ENCODE assay signal across 9 mouse cellular contexts in genomic region chr1:192798212-192799164, GRCm38 (mm10). TPM values are rescaled to one million over a fixed set of nuclear protein-coding genes. Genes with fewer than 3 reads are reported as not detected.
A peak's percentile ranks its signal among the peaks of the same experiment; 100 is the strongest.
DNase-seq lines count a peak whose midpoint lies in the region; ATAC-seq lines count a peak whose summit lies in the region.
"Had no signal": no experiment of that assay in that cellular context is flagged by ENCODE, and none has a peak within 500 bp of the region (broad histone marks: within the 10 kb centered on the region; RNA-seq: fewer than 3 reads in every experiment).

No protein-coding gene starts in this region.

- no peak overlapping the region for H3K4me3 ChIP-seq in lung, embryonic 15.5 days
- no peak overlapping the region for H3K4me3 ChIP-seq in intestine, embryonic 15.5 days (replicated peaks)
- no peak overlapping the region for H3K4me3 ChIP-seq in stomach, embryonic 14.5 days (ENCODE audit: low read depth, low read length)

- H3K9ac ChIP-seq in lung, embryonic 15.5 days: no peak overlapping the region
- H3K9ac ChIP-seq in intestine, embryonic 15.5 days: no peak overlapping the region
- no peak overlapping the region for H3K9ac ChIP-seq in stomach, embryonic 14.5 days (replicated peaks; ENCODE audit: low read depth, low read length)

- H3K4me1 ChIP-seq in lung, embryonic 15.5 days: peaks cover 41% of the 10 kb centered on the region
- peaks cover 14% of the 10 kb centered on the region for H3K4me1 ChIP-seq in intestine, embryonic 15.5 days (replicated peaks)
- H3K4me1 ChIP-seq in stomach, embryonic 14.5 days (ENCODE audit: control insufficient read depth, insufficient read depth, low read length): peaks cover 30% of the 10 kb centered on the region

- WGBS in lung, embryonic 15.5 days: 35% methylated on average over 16 of the region's 16 CpGs
- 56% methylated on average over 16 of the region's 16 CpGs for WGBS in intestine, embryonic 15.5 days
- WGBS in stomach, embryonic 14.5 days: 58% methylated on average over 16 of the region's 16 CpGs

- DNase-seq in lung, adult 18-20 months: no peak
- DNase-seq in gastrocnemius, postnatal 14 days: peak; percentile 87
- DNase-seq in Muller cell, postnatal 12 days (ENCODE audit: inconsistent ontology term): no peak
- no peak for DNase-seq in left cerebral cortex, postnatal 36 days (ENCODE audit: low spot score in 2 of 2)
- no peak for DNase-seq in layer of hippocampus, postnatal 36 days

- H3K36me3 ChIP-seq in lung, embryonic 15.5 days: no peaks in the 10 kb centered on the region
- no peaks in the 10 kb centered on the region for H3K36me3 ChIP-seq in intestine, embryonic 15.5 days
- no peaks in the 10 kb centered on the region for H3K36me3 ChIP-seq in stomach, embryonic 14.5 days (ENCODE audit: control insufficient read depth, insufficient read depth, low read length)

- peak overlapping the region; percentile 80 for H3K27ac ChIP-seq in lung, embryonic 15.5 days
- peak overlapping the region; percentile 71 for H3K27ac ChIP-seq in intestine, embryonic 15.5 days
- peak overlapping the region; percentile 77 for H3K27ac ChIP-seq in stomach, embryonic 14.5 days (ENCODE audit: low read length)

- ATAC-seq in lung, embryonic 15.5 days (ENCODE audit: borderline replicate concordance, extremely low read depth, low FRiP score, low TSS enrichment): peak; percentile 77
- peak; percentile 57 for ATAC-seq in intestine, embryonic 15.5 days
- peak; percentile 48; the same call in 1 of the 2 replicates for ATAC-seq in stomach, embryonic 14.5 days (ENCODE audit: insufficient number of reproducible peaks, insufficient read depth, low FRiP score, low read depth)

- no peak overlapping the region for H3K4me2 ChIP-seq in lung, embryonic 15.5 days
- no peak overlapping the region for H3K4me2 ChIP-seq in intestine, embryonic 15.5 days (replicated peaks)
- H3K4me2 ChIP-seq in stomach, embryonic 14.5 days (replicated peaks; ENCODE audit: low read depth, low read length): no peak overlapping the region

- intact Hi-C loops in gastrocnemius, postnatal 14 days (cut with DNase I; ENCODE audit: low total_unique reads): no loop called here
- intact Hi-C loops in left cerebral cortex, postnatal 36 days (cut with DNase I): no loop called here

- no peaks in the 10 kb centered on the region for H3K27me3 ChIP-seq in lung, embryonic 15.5 days
- no peaks in the 10 kb centered on the region for H3K27me3 ChIP-seq in intestine, embryonic 15.5 days (replicated peaks)
- H3K27me3 ChIP-seq in stomach, embryonic 14.5 days (ENCODE audit: control insufficient read depth, insufficient read depth, low read length): no peaks in the 10 kb centered on the region

- no peaks in the 10 kb centered on the region for H3K9me3 ChIP-seq in lung, embryonic 15.5 days
- H3K9me3 ChIP-seq in intestine, embryonic 15.5 days: no peaks in the 10 kb centered on the region
- H3K9me3 ChIP-seq in stomach, embryonic 14.5 days (ENCODE audit: control insufficient read depth, low read depth, low read length): peaks cover 5% of the 10 kb centered on the region; the same call in 1 of the 2 replicates

RNA-seq across cellular contexts. Expression of gene Hhat, which starts 27.5 kb away (rescaled TPM):
- polyA plus RNA-seq in lung, embryonic 15.5 days (2015; fragmentation: Nextera tagmentation; extraction: Ambion mirVana): 10.7 TPM in 2 replicates
- 1 to 10 TPM; 1.4 to 2.0 TPM for total RNA-seq in gastrocnemius, postnatal 14 days (2021)
- polyA plus RNA-seq in intestine, embryonic 15.5 days (2015; fragmentation: Nextera tagmentation; extraction: Ambion mirVana): 9.2 and 9.7 TPM in 2 replicates
- 11.1 and 14.2 TPM in 2 replicates for polyA plus RNA-seq in stomach, embryonic 14.5 days (2014; fragmentation: Nextera tagmentation; extraction: Ambion mirVana)
- total RNA-seq in left cerebral cortex, postnatal 36 days (2021): 1 to 10 TPM; 1.2 to 2.3 TPM
- 1 to 10 TPM in 1 of 2 experiments, under 1 TPM in 1; 0.62 to 1.3 TPM for total RNA-seq in layer of hippocampus, postnatal 36 days (2021)

RNA-seq across cellular contexts. Expression of gene Sertad4, which starts 57.1 kb away (rescaled TPM):
- 18.9 and 20.9 TPM in 2 replicates for polyA plus RNA-seq in lung, embryonic 15.5 days (2015; fragmentation: Nextera tagmentation; extraction: Ambion mirVana)
- total RNA-seq in gastrocnemius, postnatal 14 days (2021): 1 to 10 TPM; 4.0 to 7.7 TPM
- polyA plus RNA-seq in intestine, embryonic 15.5 days (2015; fragmentation: Nextera tagmentation; extraction: Ambion mirVana): 12.8 and 14.2 TPM in 2 replicates
- 21.5 and 27.2 TPM in 2 replicates for polyA plus RNA-seq in stomach, embryonic 14.5 days (2014; fragmentation: Nextera tagmentation; extraction: Ambion mirVana)
- total RNA-seq in left cerebral cortex, postnatal 36 days (2021): 10 to 100 TPM; 11.1 to 17.6 TPM
- total RNA-seq in layer of hippocampus, postnatal 36 days (2021): 10 to 100 TPM; 12.5 to 14.9 TPM
- total RNA-seq: neutrophil, adult 5-6 weeks had no signal
